Mouse (Mus musculus): ENCODE results near the gene A730009L09Rik. TPM values are rescaled to one million over a fixed set of nuclear protein-coding genes. Genes with fewer than 3 reads are reported as not detected.

The A730009L09Rik gene
- polyA plus RNA-seq, 1 experiment from 2014 or later = not detected

- ATAC-seq (ENCODE audit: low FRiP score, low TSS enrichment) (no peak), DNase-seq (no peak)
- Histone ChIP-seq H3K9ac (replicated peaks; ENCODE audit: low read length) (no peak overlapping the region), H3K4me3 (replicated peaks; ENCODE audit: low read depth, low read length) (no peak overlapping the region), H3K9me3 (ENCODE audit: control insufficient read depth, low read length) (no peaks in the 10 kb centered on the region), H3K36me3 (ENCODE audit: control insufficient read depth, insufficient read depth, low read length) (no peaks in the 10 kb centered on the region), H3K27me3 (ENCODE audit: control insufficient read depth, insufficient read depth, low read length) (no peaks in the 10 kb centered on the region), H3K27ac (replicated peaks; ENCODE audit: low read depth, low read length) (no peak overlapping the region), H3K4me1 (ENCODE audit: control insufficient read depth, insufficient read depth, low read length) (no peaks in the 10 kb centered on the region), H3K4me2 (ENCODE audit: low read length) (no peak overlapping the region)
- WGBS = 62% methylated on average over 9 of the region's 9 CpGs
Observed at GRCm38 (mm10) chr16:84549122-84549521, 34.2 kb downstream of the A730009L09Rik start.

- DNase-seq (no peak), ATAC-seq (ENCODE audit: low FRiP score, low TSS enrichment) (no peak)
- H3K4me3 ChIP-seq (replicated peaks; ENCODE audit: low read depth, low read length) = no peak overlapping the region
- peaks cover 3% of the 10 kb centered on the region; the same call in 1 of the 2 replicates for H3K4me1 ChIP-seq (ENCODE audit: control insufficient read depth, insufficient read depth, low read length)
- no peaks in the 10 kb centered on the region for H3K27me3 ChIP-seq (ENCODE audit: control insufficient read depth, insufficient read depth, low read length)
- no peaks in the 10 kb centered on the region for H3K9me3 ChIP-seq (ENCODE audit: control insufficient read depth, low read length)
- no peak overlapping the region for H3K9ac ChIP-seq (replicated peaks; ENCODE audit: low read length)
- H3K36me3 ChIP-seq (ENCODE audit: control insufficient read depth, insufficient read depth, low read length) = no peaks in the 10 kb centered on the region
- no peak overlapping the region for H3K27ac ChIP-seq (replicated peaks; ENCODE audit: low read depth, low read length)
- H3K4me2 ChIP-seq (ENCODE audit: low read length) = no peak overlapping the region
- 82% methylated on average over 5 of the region's 5 CpGs for WGBS
Observed at GRCm38 (mm10) chr16:84550445-84550844, 35.5 kb downstream of the A730009L09Rik start.

GRCm38 (mm10) chr16:84553981-84554380 is 39.1 kb downstream of the A730009L09Rik start:
- DNase-seq (no peak), ATAC-seq (ENCODE audit: low FRiP score, low TSS enrichment) (no peak)
- H3K9ac ChIP-seq (replicated peaks; ENCODE audit: low read length) = no peak overlapping the region
- H3K27ac ChIP-seq (replicated peaks; ENCODE audit: low read depth, low read length) = no peak overlapping the region
- H3K27me3 ChIP-seq (ENCODE audit: control insufficient read depth, insufficient read depth, low read length) = no peaks in the 10 kb centered on the region
- 85% methylated on average over 13 of the region's 13 CpGs for WGBS
- H3K36me3 ChIP-seq (ENCODE audit: control insufficient read depth, insufficient read depth, low read length) = no peaks in the 10 kb centered on the region
- H3K4me2 ChIP-seq (ENCODE audit: low read length) = no peak overlapping the region
- peaks cover 12% of the 10 kb centered on the region for H3K4me1 ChIP-seq (ENCODE audit: control insufficient read depth, insufficient read depth, low read length)
- H3K9me3 ChIP-seq (ENCODE audit: control insufficient read depth, low read length) = no peaks in the 10 kb centered on the region
- no peak overlapping the region for H3K4me3 ChIP-seq (replicated peaks; ENCODE audit: low read depth, low read length)

- Histone ChIP-seq H3K4me1 (ENCODE audit: control insufficient read depth, insufficient read depth, low read length) (peaks cover 17% of the 10 kb centered on the region), H3K36me3 (ENCODE audit: control insufficient read depth, insufficient read depth, low read length) (no peaks in the 10 kb centered on the region), H3K4me3 (replicated peaks; ENCODE audit: low read depth, low read length) (peak overlapping the region; percentile 15; the same call in 1 of the 2 replicates), H3K27ac (replicated peaks; ENCODE audit: low read depth, low read length) (peak overlapping the region; percentile 82), H3K27me3 (ENCODE audit: control insufficient read depth, insufficient read depth, low read length) (no peaks in the 10 kb centered on the region), H3K9me3 (ENCODE audit: control insufficient read depth, low read length) (no peaks in the 10 kb centered on the region), H3K9ac (replicated peaks; ENCODE audit: low read length) (peak overlapping the region; percentile 9; the same call in 1 of the 2 replicates), H3K4me2 (ENCODE audit: low read length) (peak overlapping the region; percentile 41)
- DNase-seq (peak; percentile 40), ATAC-seq (ENCODE audit: low FRiP score, low TSS enrichment) (peak; percentile 10; the same call in 1 of the 2 replicates)
- WGBS = 48% methylated on average over 20 of the region's 20 CpGs
Observed at GRCm38 (mm10) chr16:84558113-84558917, 43.4 kb downstream of the A730009L09Rik start.

- Histone ChIP-seq H3K9ac (replicated peaks; ENCODE audit: low read length) (no peak overlapping the region), H3K27ac (replicated peaks; ENCODE audit: low read depth, low read length) (no peak overlapping the region), H3K4me3 (replicated peaks; ENCODE audit: low read depth, low read length) (0 out of 2 replicates have a peak overlapping the region, but pooled peaks have one; percentile 2), H3K27me3 (ENCODE audit: control insufficient read depth, insufficient read depth, low read length) (no peaks in the 10 kb centered on the region), H3K4me1 (ENCODE audit: control insufficient read depth, insufficient read depth, low read length) (peaks cover 17% of the 10 kb centered on the region), H3K9me3 (ENCODE audit: control insufficient read depth, low read length) (no peaks in the 10 kb centered on the region), H3K36me3 (ENCODE audit: control insufficient read depth, insufficient read depth, low read length) (no peaks in the 10 kb centered on the region), H3K4me2 (ENCODE audit: low read length) (peak overlapping the region; percentile 40)
- DNase-seq (peak; percentile 77), ATAC-seq (ENCODE audit: low FRiP score, low TSS enrichment) (no peak)
- WGBS = 9% methylated on average over 9 of the region's 9 CpGs
Observed at GRCm38 (mm10) chr16:84559569-84560278, 44.8 kb downstream of the A730009L09Rik start.

GRCm38 (mm10) chr16:84560279-84560602 is 45.3 kb downstream of the A730009L09Rik start:
- H3K36me3 ChIP-seq (ENCODE audit: control insufficient read depth, insufficient read depth, low read length) = no peaks in the 10 kb centered on the region
- ATAC-seq (ENCODE audit: low FRiP score, low TSS enrichment) (no peak), DNase-seq (no peak)
- peak overlapping the region; percentile 40 for H3K4me2 ChIP-seq (ENCODE audit: low read length)
- peaks cover 13% of the 10 kb centered on the region; the same call in 1 of the 2 replicates for H3K4me1 ChIP-seq (ENCODE audit: control insufficient read depth, insufficient read depth, low read length)
- H3K27me3 ChIP-seq (ENCODE audit: control insufficient read depth, insufficient read depth, low read length) = no peaks in the 10 kb centered on the region
- H3K9ac ChIP-seq (replicated peaks; ENCODE audit: low read length) = no peak overlapping the region
- H3K9me3 ChIP-seq (ENCODE audit: control insufficient read depth, low read length) = no peaks in the 10 kb centered on the region
- 26% methylated on average over 7 of the region's 7 CpGs for WGBS
- no peak overlapping the region for H3K27ac ChIP-seq (replicated peaks; ENCODE audit: low read depth, low read length)
- 0 out of 2 replicates have a peak overlapping the region, but pooled peaks have one; percentile 2 for H3K4me3 ChIP-seq (replicated peaks; ENCODE audit: low read depth, low read length)

Other genes with a start within 250 kb of the A730009L09Rik start
- 34.4 and 43.1 TPM in 2 replicates for gene Mrpl39, start 220.6 kb downstream of the A730009L09Rik start, polyA plus RNA-seq (2014; fragmentation: Nextera tagmentation; extraction: Ambion mirVana)